In the genomic region with DNA sequence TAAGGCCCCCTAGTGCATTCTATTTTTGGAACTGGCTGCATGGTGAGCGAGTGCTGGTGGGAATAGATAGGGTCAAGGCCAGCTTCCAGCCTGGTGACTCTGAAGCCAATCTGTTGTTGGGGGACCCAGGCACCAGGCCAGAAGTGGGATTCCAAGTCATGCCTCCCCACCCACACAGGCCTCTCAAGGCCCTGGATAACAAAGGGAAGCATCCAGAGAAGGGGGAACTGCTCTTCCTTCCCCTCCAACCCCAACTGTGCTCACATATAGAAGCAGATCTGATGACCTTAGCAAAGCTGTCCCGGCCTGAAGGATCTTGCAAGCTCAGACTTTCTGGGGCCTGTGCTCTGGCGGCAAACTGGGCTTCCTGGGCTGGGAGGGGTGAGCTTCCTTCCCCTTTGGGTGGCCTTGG, we compare ENCODE assay signal across 10 mouse cellular contexts. TPM values are rescaled to one million over a fixed set of nuclear protein-coding genes. Genes with fewer than 3 reads are reported as not detected.
DNase-seq lines count a peak whose midpoint lies in the region; ATAC-seq and TF ChIP-seq lines count a peak whose summit lies in the region.
"Had no signal": no experiment of that assay in that cellular context is flagged by ENCODE, and none has a peak within 500 bp of the region (broad histone marks: within the 10 kb centered on the region; RNA-seq: fewer than 3 reads in every experiment).

No protein-coding gene starts in this region.

- H3K27ac ChIP-seq in brown adipose tissue, adult 24 weeks (replicated peaks; ENCODE audit: low read depth, low read length): peak overlapping the region; percentile 78
- H3K27ac ChIP-seq in heart, postnatal 0 days (ENCODE audit: low read depth): peak overlapping the region; percentile 70
- no peak overlapping the region for H3K27ac ChIP-seq in liver, embryonic 16.5 days (ENCODE audit: low read length)
- no peak overlapping the region for H3K27ac ChIP-seq in thymus, adult 2 months (ENCODE audit: control insufficient read depth, insufficient read depth, low read length)
- H3K27ac ChIP-seq in kidney, embryonic 16.5 days (ENCODE audit: low read length): no peak overlapping the region
- no peak overlapping the region for H3K27ac ChIP-seq in hindbrain, embryonic 10.5 days
- H3K27ac ChIP-seq: embryonic facial prominence, embryonic 13.5 days; limb, embryonic 12.5 days had no signal

- H3K4me3 ChIP-seq in brown adipose tissue, adult 24 weeks (ENCODE audit: insufficient read depth, low read depth, low read length): no peak overlapping the region
- no peak overlapping the region for H3K4me3 ChIP-seq in heart, postnatal 0 days (ENCODE audit: low read depth, low read length)
- no peak overlapping the region for H3K4me3 ChIP-seq in liver, embryonic 16.5 days (ENCODE audit: low read depth, low read length)
- H3K4me3 ChIP-seq in thymus, adult 2 months (ENCODE audit: control insufficient read depth, insufficient read depth, low read length): no peak overlapping the region
- H3K4me3 ChIP-seq in kidney, embryonic 16.5 days (ENCODE audit: low read length): no peak overlapping the region
- H3K4me3 ChIP-seq in hindbrain, embryonic 10.5 days: no peak overlapping the region
- H3K4me3 ChIP-seq: embryonic facial prominence, embryonic 13.5 days; limb, embryonic 12.5 days had no signal

- no peaks in the 10 kb centered on the region for H3K27me3 ChIP-seq in heart, postnatal 0 days (ENCODE audit: control insufficient read depth, insufficient read depth, low read length)
- H3K27me3 ChIP-seq in liver, embryonic 16.5 days (ENCODE audit: control insufficient read depth, insufficient read depth, low read depth, low read length): no peaks in the 10 kb centered on the region
- no peaks in the 10 kb centered on the region for H3K27me3 ChIP-seq in thymus, adult 2 months (ENCODE audit: control insufficient read depth, insufficient read depth, low read length)
- no peaks in the 10 kb centered on the region for H3K27me3 ChIP-seq in kidney, embryonic 16.5 days (ENCODE audit: insufficient read depth, low read length)
- no peaks in the 10 kb centered on the region for H3K27me3 ChIP-seq in hindbrain, embryonic 10.5 days (ENCODE audit: insufficient read depth, poor library complexity, severe bottlenecking)
- H3K27me3 ChIP-seq: embryonic facial prominence, embryonic 13.5 days; limb, embryonic 12.5 days had no signal

- TF ChIP-seq POLR2A in thymus, adult 2 months (IDR thresholded peaks at IDR 0.05; ENCODE audit: control insufficient read depth, extremely low read depth, insufficient read depth, low read length, poor library complexity): no peak

- peak; percentile 79 for ATAC-seq in heart, postnatal 0 days (ENCODE audit: insufficient read depth, low read depth)
- peak; percentile 82 for ATAC-seq in liver, embryonic 16.5 days (ENCODE audit: low read depth)
- no peak for ATAC-seq in kidney, embryonic 16.5 days (ENCODE audit: low FRiP score, low TSS enrichment)

- H3K4me1 ChIP-seq in brown adipose tissue, adult 24 weeks (ENCODE audit: control insufficient read depth, insufficient read depth, insufficient read length, low read length): no peaks in the 10 kb centered on the region
- peaks cover 13% of the 10 kb centered on the region for H3K4me1 ChIP-seq in heart, postnatal 0 days (ENCODE audit: control insufficient read depth, insufficient read depth)
- H3K4me1 ChIP-seq in liver, embryonic 16.5 days (ENCODE audit: control insufficient read depth, low read depth, low read length): no peaks in the 10 kb centered on the region
- H3K4me1 ChIP-seq in thymus, adult 2 months (replicated peaks; ENCODE audit: control insufficient read depth, insufficient read depth, low read length): no peaks in the 10 kb centered on the region
- no peaks in the 10 kb centered on the region for H3K4me1 ChIP-seq in kidney, embryonic 16.5 days (ENCODE audit: insufficient read depth, low read length)
- H3K4me1 ChIP-seq in hindbrain, embryonic 10.5 days (replicated peaks): no peaks in the 10 kb centered on the region
- H3K4me1 ChIP-seq: embryonic facial prominence, embryonic 13.5 days; limb, embryonic 12.5 days had no signal

- no peaks in the 10 kb centered on the region for H3K36me3 ChIP-seq in heart, postnatal 0 days (replicated peaks; ENCODE audit: control insufficient read depth, insufficient read depth, low read length)
- no peaks in the 10 kb centered on the region for H3K36me3 ChIP-seq in liver, embryonic 16.5 days (ENCODE audit: control insufficient read depth, insufficient read depth)
- no peaks in the 10 kb centered on the region for H3K36me3 ChIP-seq in thymus, adult 2 months (ENCODE audit: control insufficient read depth, insufficient read depth, low read length)
- no peaks in the 10 kb centered on the region for H3K36me3 ChIP-seq in kidney, embryonic 16.5 days (ENCODE audit: insufficient read depth, low read length)
- no peaks in the 10 kb centered on the region for H3K36me3 ChIP-seq in hindbrain, embryonic 10.5 days
- H3K36me3 ChIP-seq: embryonic facial prominence, embryonic 13.5 days; limb, embryonic 12.5 days had no signal

- TF ChIP-seq CTCF in heart, postnatal 0 days (IDR thresholded peaks at IDR 0.05; ENCODE audit: low read depth): no peak
- no peak for TF ChIP-seq CTCF in thymus, adult 2 months (IDR thresholded peaks at IDR 0.05; ENCODE audit: borderline replicate concordance, control insufficient read depth, extremely low read depth, insufficient read depth, low read length, poor library complexity)

- DNase-seq in kidney, adult 9 months: peak; percentile 7
- no peak for DNase-seq in kidney, adult 18-20 months
- DNase-seq in heart, postnatal 0 days (ENCODE audit: low spot score): peak; percentile 36
- no peak for DNase-seq in thymus, adult 2 months
- DNase-seq in hindbrain, embryonic 10.5 days (ENCODE audit: low spot score): no peak

- no peak for TF ChIP-seq EP300 in heart, postnatal 0 days (IDR thresholded peaks at IDR 0.05; ENCODE audit: low read depth)

- WGBS in heart, postnatal 0 days: 22% methylated on average over 3 of the region's 3 CpGs
- WGBS in liver, embryonic 16.5 days (ENCODE audit: insufficient replicate concordance): 25% methylated on average over 3 of the region's 3 CpGs
- WGBS in thymus, adult 2 months: 63% methylated on average over 3 of the region's 3 CpGs
- WGBS in kidney, embryonic 16.5 days: 66% methylated on average over 3 of the region's 3 CpGs
- WGBS in hindbrain, embryonic 10.5 days: 83% methylated on average over 3 of the region's 3 CpGs

- no peak overlapping the region; the same call in 1 of the 2 replicates for H3K9ac ChIP-seq in heart, postnatal 0 days (replicated peaks; ENCODE audit: low read depth, low read length)
- H3K9ac ChIP-seq in liver, embryonic 16.5 days (ENCODE audit: low read depth, low read length): no peak overlapping the region
- no peak overlapping the region for H3K9ac ChIP-seq in kidney, embryonic 16.5 days (replicated peaks; ENCODE audit: low read length)
- H3K9ac ChIP-seq: embryonic facial prominence, embryonic 13.5 days; limb, embryonic 12.5 days had no signal

- H3K9me3 ChIP-seq in heart, postnatal 0 days (replicated peaks; ENCODE audit: control insufficient read depth, low read length): 0 out of 2 replicates have a peak, but pooled peaks cover 2% of the 10 kb centered on the region
- no peaks in the 10 kb centered on the region for H3K9me3 ChIP-seq in liver, embryonic 16.5 days (replicated peaks; ENCODE audit: control insufficient read depth, low read length)
- peaks cover 4% of the 10 kb centered on the region; the same call in 1 of the 2 replicates for H3K9me3 ChIP-seq in kidney, embryonic 16.5 days (ENCODE audit: low read length)
- H3K9me3 ChIP-seq in hindbrain, embryonic 10.5 days: no peaks in the 10 kb centered on the region
- H3K9me3 ChIP-seq: embryonic facial prominence, embryonic 13.5 days had no signal

- no peak overlapping the region for H3K4me2 ChIP-seq in heart, postnatal 0 days (ENCODE audit: low read depth, low read length)
- no peak overlapping the region for H3K4me2 ChIP-seq in liver, embryonic 16.5 days (ENCODE audit: low read depth, low read length)
- no peak overlapping the region for H3K4me2 ChIP-seq in kidney, embryonic 16.5 days (replicated peaks; ENCODE audit: low read depth, low read length)
- H3K4me2 ChIP-seq: embryonic facial prominence, embryonic 13.5 days; limb, embryonic 12.5 days had no signal

RNA-seq across cellular contexts. Expression of gene Maf, which starts 57.5 kb away (rescaled TPM):
- 8.0 and 11.3 TPM in 2 replicates for polyA plus RNA-seq in brown adipose tissue, adult 24 weeks (2012; ENCODE audit: insufficient read depth, insufficient read length, missing spikeins)
- 4.5 and 4.7 TPM in 2 replicates for total RNA-seq in heart, postnatal 0 days (2014; rRNA removed; ENCODE audit: low replicate concordance)
- polyA plus RNA-seq in heart, postnatal 0 days (2015; fragmentation: Nextera tagmentation; extraction: Ambion mirVana): 1.4 and 1.9 TPM in 2 replicates
- polyA plus RNA-seq in liver, embryonic 16.5 days (2015; fragmentation: Nextera tagmentation; extraction: Ambion mirVana): 2.4 and 3.0 TPM in 2 replicates
- polyA plus RNA-seq in thymus, adult 2 months (2012; rRNA removed): 4.4 and 5.6 TPM in 2 replicates
- 7.9 and 9.0 TPM in 2 replicates for polyA plus RNA-seq in kidney, embryonic 16.5 days (2015; fragmentation: Nextera tagmentation; extraction: Ambion mirVana)
- 2.3 and 2.9 TPM in 2 replicates for polyA plus RNA-seq in hindbrain, embryonic 10.5 days (2016; fragmentation: Nextera tagmentation; extraction: Ambion mirVana)

Comparison
In these comparisons a context has a peak if more than half of its experiments do, and no peak if none do; other contexts are left out.
1. DNase-seq: peak in kidney, adult 9 months (single experiment) and heart, postnatal 0 days (single experiment); none in kidney, adult 18-20 months (single experiment), thymus, adult 2 months (single experiment) and hindbrain, embryonic 10.5 days (single experiment).
2. H3K27ac ChIP-seq: peak in brown adipose tissue, adult 24 weeks (single experiment) and heart, postnatal 0 days (single experiment); none in liver, embryonic 16.5 days (single experiment), thymus, adult 2 months (single experiment), kidney, embryonic 16.5 days (single experiment) and hindbrain, embryonic 10.5 days (single experiment).